Mouse (Mus musculus) MEL (cell line): ENCODE results near the gene Lpar6. TPM values are rescaled to one million over a fixed set of nuclear protein-coding genes. Genes with fewer than 3 reads are reported as not detected.
A peak's percentile ranks its signal among the peaks of the same experiment; 100 is the strongest.

Experiments
- DNase-seq: peaks from one replicate; pipeline ENCODE4 v3.0.0; 2011; ENCODE audit warnings: low read depth, low spot score
- H3K27ac ChIP-seq: 2 replicates; pipeline ENCODE4 v1.5.1; 2012; ENCODE audit warnings: low read depth, mild to moderate bottlenecking, control low read depth, low read length, moderate library complexity; ENCODE audit not compliant: control insufficient read depth
- H3K27me3 ChIP-seq, 2 experiments: fragments of 150-350 bp in 1 of 2; sonication (generic) in 1 of 2; 2 replicates each; pipeline ENCODE4 v1.6.1; 2012; ENCODE audit warnings: low read length in 2 of 2, mild to moderate bottlenecking in 2 of 2, improper control_type of control experiment in 1 of 2, moderate library complexity in 1 of 2; ENCODE audit not compliant: insufficient read depth in 2 of 2, control insufficient read depth in 1 of 2
- H3K36me3 ChIP-seq, 2 experiments: 2 replicates each; pipeline ENCODE4 v1.6.1; 2012 to 2014; ENCODE audit warnings: low read length in 2 of 2, improper control_type of control experiment in 1 of 2, inconsistent platforms in 1 of 2, mild to moderate bottlenecking in 1 of 2; ENCODE audit not compliant: insufficient read depth in 2 of 2, control insufficient read depth in 1 of 2
- H3K4me1 ChIP-seq, 2 experiments: fragments of 150-350 bp in 1 of 2; sonication (generic) in 1 of 2; 2 replicates each; pipeline ENCODE4 v1.6.1; 2012; ENCODE audit warnings: low read length in 2 of 2, improper control_type of control experiment in 1 of 2, mild to moderate bottlenecking in 1 of 2; ENCODE audit not compliant: insufficient read depth in 2 of 2, control insufficient read depth in 1 of 2
- H3K4me3 ChIP-seq, 2 experiments: fragments of 150-350 bp in 1 of 2; sonication (generic) in 1 of 2; 2 replicates each; pipeline ENCODE4 v1.5.1; 2012; ENCODE audit warnings: low read depth in 2 of 2, low read length in 2 of 2, mild to moderate bottlenecking in 2 of 2, moderate library complexity in 2 of 2, control low read depth in 1 of 2, improper control_type of control experiment in 1 of 2; ENCODE audit not compliant: control insufficient read depth in 1 of 2, insufficient read depth in 1 of 2
- H3K79me2 ChIP-seq: 2 replicates; pipeline ENCODE4 v1.6.1; 2012; ENCODE audit warnings: mild to moderate bottlenecking, low read length, moderate library complexity; ENCODE audit not compliant: control insufficient read depth, poor library complexity, insufficient read depth
- H3K9ac ChIP-seq: 2 replicates; pipeline ENCODE4 v1.6.1; 2012; ENCODE audit warnings: low read depth, mild to moderate bottlenecking, control low read depth, low read length, moderate library complexity; ENCODE audit not compliant: control insufficient read depth, poor library complexity, severe bottlenecking
- H3K9me3 ChIP-seq: fragments of 150-350 bp; sonication (generic); replicated peaks from 2 replicates; pipeline ENCODE4 v1.6.1; 2012; ENCODE audit warnings: mild to moderate bottlenecking, low read length, improper control_type of control experiment, moderate library complexity; ENCODE audit not compliant: insufficient read depth
- BHLHE40 ChIP-seq: IDR thresholded peaks from 2 replicates; pipeline ENCODE4 v1.6.1; 2012; ENCODE audit warnings: low read depth, mild to moderate bottlenecking, inconsistent platforms, low read length, improper control_type of control experiment, borderline replicate concordance
- CHD2 ChIP-seq: IDR thresholded peaks from 2 replicates; pipeline ENCODE4 v1.6.1; 2011; ENCODE audit warnings: low read length, improper control_type of control experiment
- CTCF ChIP-seq, 3 experiments: IDR thresholded peaks in 2 of 3; conservative IDR thresholded peaks in 1 of 3; 2 replicates each; pipeline ENCODE4 v1.5.1; 2011 to 2012; ENCODE audit warnings: low read length in 3 of 3, low read depth in 2 of 3, mild to moderate bottlenecking in 2 of 3, improper control_type of control experiment in 1 of 3, inconsistent platforms in 1 of 3, mixed read lengths in 1 of 3, moderate library complexity in 1 of 3; ENCODE audit not compliant: control insufficient read depth in 1 of 3, insufficient read depth in 1 of 3, poor library complexity in 1 of 3, severe bottlenecking in 1 of 3
- E2F4 ChIP-seq: IDR thresholded peaks from 2 replicates; pipeline ENCODE4 v1.6.1; 2011; ENCODE audit warnings: low read depth, low read length, improper control_type of control experiment, borderline replicate concordance
- ELF1 ChIP-seq: IDR thresholded peaks from 2 replicates; pipeline ENCODE4 v1.6.1; 2014; ENCODE audit warnings: low read depth, mild to moderate bottlenecking, inconsistent platforms, low read length, improper control_type of control experiment, moderate library complexity
- GABPA ChIP-seq: IDR thresholded peaks from 2 replicates; pipeline ENCODE4 v1.6.1; 2012; ENCODE audit warnings: low read depth, mild to moderate bottlenecking, inconsistent platforms, low read length, improper control_type of control experiment, moderate library complexity
- GATA1 ChIP-seq: IDR thresholded peaks from 2 replicates; pipeline ENCODE4 v1.6.1; 2011; ENCODE audit warnings: low read depth, low read length, improper control_type of control experiment
- HCFC1 ChIP-seq: IDR thresholded peaks from 2 replicates; pipeline ENCODE4 v1.6.1; 2012; ENCODE audit warnings: low read depth, mild to moderate bottlenecking, inconsistent platforms, low read length, improper control_type of control experiment, moderate library complexity
- KAT2A ChIP-seq: conservative IDR thresholded peaks from 2 replicates; pipeline ENCODE4 v1.6.1; 2012; ENCODE audit warnings: low read depth, low read length, improper control_type of control experiment, inconsistent platforms
- MAFK ChIP-seq: IDR thresholded peaks from 2 replicates; pipeline ENCODE4 v1.6.1; 2011; ENCODE audit warnings: low read depth, mild to moderate bottlenecking, low read length, improper control_type of control experiment, borderline replicate concordance
- MAX ChIP-seq: IDR thresholded peaks from 2 replicates; pipeline ENCODE4 v1.6.1; 2011; ENCODE audit warnings: low read length, improper control_type of control experiment
- MEF2A ChIP-seq: IDR thresholded peaks from 2 replicates; pipeline ENCODE4 v1.6.1; 2014; ENCODE audit warnings: low read depth, mild to moderate bottlenecking, inconsistent platforms, low read length, improper control_type of control experiment; ENCODE audit not compliant: poor library complexity, insufficient replicate concordance, severe bottlenecking; ENCODE audit errors: extremely low read depth
- MXI1 ChIP-seq: IDR thresholded peaks from 2 replicates; pipeline ENCODE4 v1.6.1; 2011; ENCODE audit warnings: mild to moderate bottlenecking, low read depth, low read length, improper control_type of control experiment
- MYB ChIP-seq: IDR thresholded peaks from 2 replicates; pipeline ENCODE4 v1.6.1; 2011; ENCODE audit warnings: mild to moderate bottlenecking, low read depth, low read length, improper control_type of control experiment
- MYC ChIP-seq: IDR thresholded peaks from 2 replicates; pipeline ENCODE4 v1.6.1; 2011; ENCODE audit warnings: low read depth, mild to moderate bottlenecking, low read length, improper control_type of control experiment, moderate library complexity
- NELFE ChIP-seq: IDR thresholded peaks from 2 replicates; pipeline ENCODE4 v1.6.1; 2011; ENCODE audit warnings: low read depth, low read length, improper control_type of control experiment
- NRF1 ChIP-seq: IDR thresholded peaks from 2 replicates; pipeline ENCODE4 v1.6.1; 2014; ENCODE audit warnings: low read depth, mild to moderate bottlenecking, inconsistent platforms, low read length, improper control_type of control experiment, moderate library complexity; ENCODE audit not compliant: poor library complexity, insufficient read depth, severe bottlenecking
- POLR2A ChIP-seq, 2 experiments: IDR thresholded peaks; 2 replicates each; pipeline ENCODE4 v1.6.1; 2011 to 2012; ENCODE audit warnings: low read length in 2 of 2, mild to moderate bottlenecking in 2 of 2, control low read depth in 1 of 2, improper control_type of control experiment in 1 of 2, low read depth in 1 of 2, moderate library complexity in 1 of 2; ENCODE audit not compliant: control insufficient read depth in 1 of 2, insufficient read depth in 1 of 2, poor library complexity in 1 of 2
- POLR2AphosphoS2 ChIP-seq: IDR thresholded peaks from 2 replicates; pipeline ENCODE4 v1.6.1; 2011; ENCODE audit warnings: low read length, improper control_type of control experiment
- POLR2AphosphoS5 ChIP-seq: IDR thresholded peaks from 2 replicates; pipeline ENCODE4 v1.6.1; 2012; ENCODE audit warnings: low read depth, borderline replicate concordance, mild to moderate bottlenecking, inconsistent platforms, low read length, moderate library complexity, mixed read lengths
- RAD21 ChIP-seq: IDR thresholded peaks from 2 replicates; pipeline ENCODE4 v1.6.1; 2011; ENCODE audit warnings: mild to moderate bottlenecking, low read depth, low read length, improper control_type of control experiment
- RCOR1 ChIP-seq: IDR thresholded peaks from 2 replicates; pipeline ENCODE4 v1.6.1; 2012; ENCODE audit warnings: low read depth, mild to moderate bottlenecking, inconsistent platforms, low read length, improper control_type of control experiment
- SIN3A ChIP-seq: IDR thresholded peaks from 2 replicates; pipeline ENCODE4 v1.6.1; 2012; ENCODE audit warnings: low read length, improper control_type of control experiment, inconsistent platforms
- SMC3 ChIP-seq: IDR thresholded peaks from 2 replicates; pipeline ENCODE4 v1.6.1; 2011; ENCODE audit warnings: low read depth, low read length, improper control_type of control experiment
- TBP ChIP-seq: IDR thresholded peaks from 2 replicates; pipeline ENCODE4 v1.8.0; 2011; ENCODE audit warnings: low read depth, low read length, improper control_type of control experiment
- USF2 ChIP-seq, 2 experiments: IDR thresholded peaks; 2 replicates each; pipeline ENCODE4 v1.6.1; 2011 to 2012; ENCODE audit warnings: improper control_type of control experiment in 2 of 2, low read length in 2 of 2, borderline replicate concordance in 1 of 2, inconsistent platforms in 1 of 2, low read depth in 1 of 2, mild to moderate bottlenecking in 1 of 2; ENCODE audit not compliant: insufficient read depth in 1 of 2
- ZMIZ1 ChIP-seq: IDR thresholded peaks from 2 replicates; pipeline ENCODE4 v1.6.1; 2012; ENCODE audit warnings: low read depth, mild to moderate bottlenecking, inconsistent platforms, low read length, improper control_type of control experiment, moderate library complexity
- polyA plus RNA-seq, 2 experiments: library from polyadenylated mRNA; stranded (reverse) in 1 of 2; unstranded in 1 of 2; fragments of >175 nt in 1 of 2; fragments of >200 nt in 1 of 2; gene quantifications; 2 replicates each; pipeline versions ENCODE4 v1.2.1 to v1.2.4; 2012; ENCODE audit warnings: low replicate concordance in 2 of 2, low read depth in 1 of 2; ENCODE audit not compliant: insufficient read length in 2 of 2, insufficient read depth in 1 of 2, missing spikeins in 1 of 2
- total RNA-seq: library from RNA; depleted of rRNA; stranded (reverse); fragments of 300-350 nt; gene quantifications from 2 replicates; pipeline ENCODE4 v1.2.3, GENCODE M21; 2012

Lpar6 gene
- total and polyA plus RNA-seq, 3 experiments = not detected

- Histone ChIP-seq H3K27me3 (no peaks in the 10 kb centered on the region), H3K9me3 (no peaks in the 10 kb centered on the region), H3K4me1 (no peaks in the 10 kb centered on the region), H3K27ac (no peak overlapping the region), H3K36me3 (peaks cover 0 to 2% of the 10 kb centered on the region in 2 experiments; a peak in 3 of 4 replicates), H3K79me2 (no peaks in the 10 kb centered on the region), H3K9ac (no peak overlapping the region), H3K4me3 (no peak overlapping the region)
- no peak for DNase-seq
- no peak for TF ChIP-seq POLR2AphosphoS2
- no peak for TF ChIP-seq ELF1
- TF ChIP-seq TBP = no peak
- no peak for TF ChIP-seq GABPA
- TF ChIP-seq GATA1 = no peak
- TF ChIP-seq BHLHE40 = no peak
- TF ChIP-seq POLR2AphosphoS5 = no peak
- no peak for TF ChIP-seq RCOR1
- no peak for TF ChIP-seq MYC
- no peak for TF ChIP-seq ZMIZ1
- TF ChIP-seq NRF1 = no peak
- no peak for TF ChIP-seq KAT2A
- no peak for TF ChIP-seq HCFC1
- TF ChIP-seq NELFE = no peak
- no peak for TF ChIP-seq POLR2A (IDR thresholded peaks at IDR 0.05; ENCODE audit: control insufficient read depth in 1 of 2, insufficient read depth in 1 of 2, low read depth in 1 of 2, low read length in 2 of 2, poor library complexity in 1 of 2)
- no peak for TF ChIP-seq USF2 (IDR thresholded peaks at IDR 0.05; ENCODE audit: borderline replicate concordance in 1 of 2, insufficient read depth in 1 of 2, low read depth in 1 of 2, low read length in 2 of 2)
- TF ChIP-seq CHD2 = no peak
- no peak for TF ChIP-seq SIN3A
- no peak for TF ChIP-seq MXI1
- no peak for TF ChIP-seq SMC3
Measured at GRCm38 (mm10) chr14:73252276-73252675, 14.6 kb downstream of the Lpar6 start.

- Histone ChIP-seq H3K4me1 (no peaks in the 10 kb centered on the region), H3K27ac (no peak overlapping the region)
- DNase-seq = peak; percentile 24
Measured at GRCm38 (mm10) chr14:73253453-73254251, 16.0 kb downstream of the Lpar6 start.

More at GRCm38 (mm10) chr14:73253453-73254251, 16.0 kb downstream of the Lpar6 start:
- Histone ChIP-seq H3K79me2 (no peaks in the 10 kb centered on the region), H3K9ac (no peak overlapping the region), H3K27me3 (no peaks in the 10 kb centered on the region), H3K9me3 (no peaks in the 10 kb centered on the region), H3K36me3 (peaks cover 0 to 2% of the 10 kb centered on the region in 2 experiments; a peak in 3 of 4 replicates)
- TF ChIP-seq POLR2AphosphoS5 = no peak
- TF ChIP-seq CTCF (IDR thresholded peaks at IDR 0.05 in 2 of 3, conservative IDR thresholded peaks at IDR 0.05 in 1 of 3; ENCODE audit: control insufficient read depth in 1 of 3, insufficient read depth in 1 of 3, low read depth in 2 of 3, low read length in 3 of 3, poor library complexity in 1 of 3, severe bottlenecking in 1 of 3) = no peak
- TF ChIP-seq MEF2A = no peak
- TF ChIP-seq MAFK = no peak
- no peak for TF ChIP-seq CHD2
- TF ChIP-seq BHLHE40 = no peak
- TF ChIP-seq POLR2A (IDR thresholded peaks at IDR 0.05; ENCODE audit: control insufficient read depth in 1 of 2, insufficient read depth in 1 of 2, low read depth in 1 of 2, low read length in 2 of 2, poor library complexity in 1 of 2) = no peak
- TF ChIP-seq RAD21 = no peak
- no peak for TF ChIP-seq MYB
- TF ChIP-seq GABPA = no peak
- no peak for TF ChIP-seq NELFE
- no peak for TF ChIP-seq ZMIZ1
- TF ChIP-seq E2F4 = no peak
- TF ChIP-seq MAX = no peak
- TF ChIP-seq, all 39 proteins: peak for 0
- H3K4me3 ChIP-seq = no peak overlapping the region
